Mouse (Mus musculus): Measurements from ENCODE around the gene Trio. TPM values are rescaled to one million over a fixed set of nuclear protein-coding genes. Genes with fewer than 3 reads are reported as not detected.

Trio gene
- polyA plus RNA-seq, 1 experiment, result 149 TPM

DNA sequence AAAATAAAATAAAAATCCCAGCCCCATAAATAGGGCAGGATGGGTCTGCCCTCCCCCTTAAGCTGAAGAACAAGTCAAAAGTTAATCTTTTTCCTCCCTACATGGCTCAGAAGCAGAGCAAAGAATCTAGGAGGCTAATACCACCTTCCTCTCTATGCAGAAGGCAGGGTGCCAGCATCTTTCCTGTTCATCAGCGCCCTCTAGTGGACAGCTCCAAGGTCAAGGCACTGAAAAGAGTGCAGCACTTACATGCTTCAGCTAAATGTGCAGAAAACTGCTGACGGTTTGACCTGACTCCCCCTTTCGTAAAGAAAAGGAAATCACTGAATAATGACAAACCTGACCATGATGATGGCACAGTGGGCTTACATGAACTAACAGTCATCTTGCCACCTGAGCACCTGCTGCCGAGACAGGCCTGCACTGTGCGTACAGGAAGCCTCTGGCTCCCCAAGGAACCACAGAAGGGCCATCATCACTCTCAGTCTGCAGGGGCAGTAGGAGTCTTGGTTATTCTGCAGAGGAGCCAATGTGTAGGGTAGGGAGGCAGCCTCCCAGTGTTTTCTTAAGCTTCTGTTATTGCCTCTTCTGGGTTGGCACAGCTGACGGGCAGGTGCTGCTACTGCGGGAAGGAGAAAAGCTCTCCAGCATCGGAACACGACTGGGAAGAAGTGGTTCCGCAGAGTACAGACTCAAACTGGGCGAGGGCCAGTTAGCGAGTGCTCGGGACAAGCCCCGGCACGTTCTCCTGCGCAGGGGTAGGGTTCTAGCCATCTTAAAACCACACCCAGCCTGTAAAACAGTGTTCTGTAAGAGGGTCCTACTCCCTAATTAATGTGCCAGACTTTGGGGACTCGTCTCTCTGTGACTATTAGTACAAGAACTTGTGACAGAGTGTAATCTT is 141.0 kb downstream of the Trio start:
- no peak overlapping the region for H3K4me3 ChIP-seq (ENCODE audit: insufficient read depth, low read length)
- H3K4me1 ChIP-seq (ENCODE audit: control insufficient read depth, insufficient read depth, low read length), result peaks cover 4% of the 10 kb centered on the region
- TF ChIP-seq CTCF (IDR thresholded peaks at IDR 0.05; ENCODE audit: extremely low read depth, insufficient read depth, low read length) (peak; percentile 81), POLR2A (IDR thresholded peaks at IDR 0.05; ENCODE audit: extremely low read depth, insufficient read depth, low read length) (no peak)
- H3K27ac ChIP-seq (ENCODE audit: insufficient read depth, low read length), result 0 out of 2 replicates have a peak overlapping the region, but pooled peaks have one; percentile 12

DNA sequence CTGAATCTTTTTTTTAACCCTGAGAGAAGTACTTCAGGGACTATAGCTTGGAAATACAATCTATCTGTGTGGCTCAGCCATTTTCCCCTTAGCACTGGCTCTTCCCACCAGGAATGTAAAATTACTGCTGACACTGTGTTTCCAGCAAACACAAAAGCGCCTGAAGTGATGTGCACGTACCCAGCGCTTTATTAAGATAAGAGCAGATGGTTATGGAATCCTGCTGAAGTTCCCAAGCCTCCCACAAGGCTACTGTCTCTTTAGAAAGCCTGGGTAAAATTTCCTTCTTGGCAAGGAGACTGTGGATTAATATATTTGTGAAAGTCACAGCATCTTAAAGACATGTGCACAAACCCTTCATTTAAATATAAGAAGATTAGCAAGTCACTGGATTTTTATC is 141.8 kb downstream of the Trio start:
- no peak for TF ChIP-seq CTCF (IDR thresholded peaks at IDR 0.05; ENCODE audit: extremely low read depth, insufficient read depth, low read length)
- no peak for TF ChIP-seq POLR2A (IDR thresholded peaks at IDR 0.05; ENCODE audit: extremely low read depth, insufficient read depth, low read length)
- H3K4me1 ChIP-seq (ENCODE audit: control insufficient read depth, insufficient read depth, low read length), result peaks cover 4% of the 10 kb centered on the region
- H3K27ac ChIP-seq (ENCODE audit: insufficient read depth, low read length), result no peak overlapping the region
- H3K4me3 ChIP-seq (ENCODE audit: insufficient read depth, low read length), result no peak overlapping the region

DNA sequence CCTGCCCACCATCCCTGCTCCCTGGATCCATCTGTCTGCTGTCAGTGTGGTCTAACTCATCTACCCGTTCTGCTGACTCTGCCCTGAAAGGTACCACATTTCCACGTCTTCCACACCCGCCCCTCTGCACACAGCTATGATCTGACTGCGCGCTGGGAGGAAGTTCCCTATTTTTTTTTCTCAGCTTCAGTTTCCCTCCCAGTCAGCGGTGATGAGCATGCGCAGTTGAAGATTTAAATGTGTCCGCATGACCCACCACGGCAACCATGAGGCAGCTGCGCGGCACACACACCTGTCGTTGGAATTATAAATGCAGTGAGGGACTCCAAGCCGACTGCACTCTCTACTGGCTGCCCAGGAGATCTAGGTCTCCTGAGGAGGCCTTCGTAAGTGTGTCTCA is 142.8 kb downstream of the Trio start:
- TF ChIP-seq CTCF (IDR thresholded peaks at IDR 0.05; ENCODE audit: extremely low read depth, insufficient read depth, low read length), result no peak
- TF ChIP-seq POLR2A (IDR thresholded peaks at IDR 0.05; ENCODE audit: extremely low read depth, insufficient read depth, low read length), result no peak
- Histone ChIP-seq H3K4me3 (ENCODE audit: insufficient read depth, low read length) (no peak overlapping the region), H3K27ac (ENCODE audit: insufficient read depth, low read length) (0 out of 2 replicates have a peak overlapping the region, but pooled peaks have one; percentile 8), H3K4me1 (ENCODE audit: control insufficient read depth, insufficient read depth, low read length) (peaks cover 4% of the 10 kb centered on the region)

- Histone ChIP-seq H3K4me3 (ENCODE audit: insufficient read depth, low read length) (no peak overlapping the region), H3K27ac (ENCODE audit: insufficient read depth, low read length) (no peak overlapping the region), H3K4me1 (ENCODE audit: control insufficient read depth, insufficient read depth, low read length) (peaks cover 9% of the 10 kb centered on the region)
- TF ChIP-seq POLR2A (IDR thresholded peaks at IDR 0.05; ENCODE audit: extremely low read depth, insufficient read depth, low read length) (no peak), CTCF (IDR thresholded peaks at IDR 0.05; ENCODE audit: extremely low read depth, insufficient read depth, low read length) (no peak)
Measured at GRCm38 (mm10) chr15:27877831-27878230, 147.8 kb downstream of the Trio start.

DNA sequence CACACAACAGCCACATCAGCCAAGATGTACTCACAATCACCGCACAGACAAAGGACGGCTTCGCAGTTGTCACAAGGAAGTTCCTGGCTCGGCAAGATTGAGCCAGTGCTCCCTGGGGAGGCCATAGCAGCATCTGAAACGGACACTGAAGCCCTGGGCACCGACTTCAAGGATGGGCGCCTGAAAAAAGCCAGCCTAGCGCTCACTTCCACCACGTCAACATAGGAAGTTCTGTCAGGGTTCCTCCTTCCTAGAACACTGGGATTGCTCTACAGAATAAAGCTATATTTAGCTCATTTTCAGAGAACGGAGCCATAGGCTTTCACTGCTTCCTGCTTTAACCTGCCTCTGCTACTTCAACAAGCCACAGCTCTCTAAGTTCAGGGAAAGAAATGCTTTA is 149.3 kb downstream of the Trio start:
- no peak for TF ChIP-seq CTCF (IDR thresholded peaks at IDR 0.05; ENCODE audit: extremely low read depth, insufficient read depth, low read length)
- no peak for TF ChIP-seq POLR2A (IDR thresholded peaks at IDR 0.05; ENCODE audit: extremely low read depth, insufficient read depth, low read length)
- H3K27ac ChIP-seq (ENCODE audit: insufficient read depth, low read length), result no peak overlapping the region
- H3K4me1 ChIP-seq (ENCODE audit: control insufficient read depth, insufficient read depth, low read length), result peaks cover 8% of the 10 kb centered on the region
- no peak overlapping the region for H3K4me3 ChIP-seq (ENCODE audit: insufficient read depth, low read length)

DNA sequence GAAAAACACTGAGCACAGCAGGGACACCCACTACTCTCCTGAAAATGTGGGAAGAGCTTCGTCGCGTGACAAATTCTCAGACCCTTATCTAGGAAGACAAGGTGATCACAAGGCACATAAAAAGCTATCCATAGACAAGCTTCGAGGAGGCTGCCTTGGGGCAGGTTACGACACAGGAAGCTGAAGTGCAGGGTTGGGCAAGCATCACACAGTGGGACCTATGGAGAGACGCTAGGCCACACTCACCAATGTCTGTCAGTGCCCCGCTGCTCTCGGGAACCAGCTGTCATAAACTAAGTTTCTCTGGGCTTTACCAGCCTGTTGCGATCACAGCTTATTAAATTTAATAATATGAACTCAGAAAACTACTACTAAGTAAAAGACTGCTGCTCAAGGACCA is 149.9 kb downstream of the Trio start:
- Histone ChIP-seq H3K4me3 (ENCODE audit: insufficient read depth, low read length) (no peak overlapping the region), H3K4me1 (ENCODE audit: control insufficient read depth, insufficient read depth, low read length) (peaks cover 8% of the 10 kb centered on the region), H3K27ac (ENCODE audit: insufficient read depth, low read length) (no peak overlapping the region)
- no peak for TF ChIP-seq POLR2A (IDR thresholded peaks at IDR 0.05; ENCODE audit: extremely low read depth, insufficient read depth, low read length)
- TF ChIP-seq CTCF (IDR thresholded peaks at IDR 0.05; ENCODE audit: extremely low read depth, insufficient read depth, low read length), result no peak

DNA sequence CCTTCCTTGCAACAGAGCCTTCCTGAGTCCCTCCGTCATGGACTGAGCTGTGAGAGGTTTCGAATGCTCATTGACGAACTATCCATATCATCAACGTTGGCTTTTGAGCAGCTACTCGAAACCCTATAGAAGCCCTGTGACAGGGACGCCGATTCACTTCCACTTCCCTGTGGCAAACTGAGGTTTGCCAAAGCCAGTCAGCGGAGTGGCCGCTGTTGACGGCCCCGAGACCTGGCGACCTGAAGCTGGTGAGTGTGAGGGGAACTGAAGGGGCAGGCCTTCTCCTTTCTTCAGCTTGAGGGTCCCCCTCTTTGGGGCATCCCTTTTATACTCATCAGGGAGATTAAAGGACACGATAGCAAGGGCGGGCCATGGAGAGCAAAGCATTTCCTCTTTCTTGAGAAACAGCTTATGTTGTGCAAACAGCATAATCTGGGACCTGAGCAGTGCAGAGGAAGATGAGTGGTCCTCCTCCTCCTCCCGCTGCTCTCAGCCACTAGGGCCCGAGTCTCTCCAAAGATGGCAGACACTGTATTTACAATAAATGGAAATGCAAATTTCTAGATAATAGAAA is 151.8 kb downstream of the Trio start:
- Histone ChIP-seq H3K4me1 (ENCODE audit: control insufficient read depth, insufficient read depth, low read length) (peaks cover 9% of the 10 kb centered on the region), H3K4me3 (ENCODE audit: insufficient read depth, low read length) (no peak overlapping the region), H3K27ac (ENCODE audit: insufficient read depth, low read length) (no peak overlapping the region)
- TF ChIP-seq CTCF (IDR thresholded peaks at IDR 0.05; ENCODE audit: extremely low read depth, insufficient read depth, low read length) (no peak), POLR2A (IDR thresholded peaks at IDR 0.05; ENCODE audit: extremely low read depth, insufficient read depth, low read length) (no peak)

GRCm38 (mm10) chr15:27872286-27872685 is 153.4 kb downstream of the Trio start:
- Histone ChIP-seq H3K27ac (ENCODE audit: insufficient read depth, low read length) (no peak overlapping the region), H3K4me1 (ENCODE audit: control insufficient read depth, insufficient read depth, low read length) (peaks cover 9% of the 10 kb centered on the region), H3K4me3 (ENCODE audit: insufficient read depth, low read length) (no peak overlapping the region)
- TF ChIP-seq CTCF (IDR thresholded peaks at IDR 0.05; ENCODE audit: extremely low read depth, insufficient read depth, low read length) (no peak), POLR2A (IDR thresholded peaks at IDR 0.05; ENCODE audit: extremely low read depth, insufficient read depth, low read length) (no peak)

GRCm38 (mm10) chr15:27871708-27872107 is 153.9 kb downstream of the Trio start:
- TF ChIP-seq POLR2A (IDR thresholded peaks at IDR 0.05; ENCODE audit: extremely low read depth, insufficient read depth, low read length) (no peak), CTCF (IDR thresholded peaks at IDR 0.05; ENCODE audit: extremely low read depth, insufficient read depth, low read length) (no peak)
- Histone ChIP-seq H3K4me1 (ENCODE audit: control insufficient read depth, insufficient read depth, low read length) (peaks cover 11% of the 10 kb centered on the region), H3K4me3 (ENCODE audit: insufficient read depth, low read length) (no peak overlapping the region), H3K27ac (ENCODE audit: insufficient read depth, low read length) (no peak overlapping the region)

DNA sequence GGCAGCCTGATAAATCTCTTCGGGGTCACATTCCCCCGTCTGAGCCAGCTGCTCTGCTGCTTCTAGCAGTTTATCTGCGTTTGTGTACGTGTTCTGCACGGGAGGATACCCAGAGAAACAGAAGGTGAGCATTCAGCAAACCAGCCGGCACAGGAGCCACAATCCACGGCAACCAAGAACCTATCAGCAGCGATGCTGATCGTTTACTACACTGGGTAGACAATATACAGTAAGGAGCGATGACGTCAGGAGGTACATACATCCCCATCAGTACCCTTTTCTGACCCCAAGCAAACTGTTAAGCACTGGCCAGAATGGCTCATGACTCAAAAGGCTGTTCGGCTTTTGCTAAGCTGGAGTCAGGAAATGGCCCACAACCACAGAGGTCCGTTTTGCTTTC is 154.4 kb downstream of the Trio start:
- Histone ChIP-seq H3K4me1 (ENCODE audit: control insufficient read depth, insufficient read depth, low read length) (peaks cover 7% of the 10 kb centered on the region; the same call in 1 of the 2 replicates), H3K27ac (ENCODE audit: insufficient read depth, low read length) (no peak overlapping the region), H3K4me3 (ENCODE audit: insufficient read depth, low read length) (no peak overlapping the region)
- TF ChIP-seq POLR2A (IDR thresholded peaks at IDR 0.05; ENCODE audit: extremely low read depth, insufficient read depth, low read length), result no peak
- no peak for TF ChIP-seq CTCF (IDR thresholded peaks at IDR 0.05; ENCODE audit: extremely low read depth, insufficient read depth, low read length)
